Mouse (Mus musculus): ENCODE measurements at regions not wholly inside any gene's neighbourhood (a gene's known extent, or its start where the extent isn't known, plus 50 kb on each side); places are given as distances from the start of the nearest gene placed in this dataset.

GRCm38 (mm10) chr3:148465456-148465855 is 524.9 kb downstream of the Adgrl2 start:
- 89% methylated on average over 3 of the region's 3 CpGs for WGBS
- no peak for ATAC-seq (ENCODE audit: low FRiP score, low read depth)

GRCm38 (mm10) chr3:148462791-148463190 is 527.6 kb downstream of the Adgrl2 start:
- Histone ChIP-seq H3K4me1 (no peaks in the 10 kb centered on the region), H3K9me3 (no peaks in the 10 kb centered on the region), H3K27ac (no peak overlapping the region), H3K4me2 (replicated peaks) (no peak overlapping the region), H3K27me3 (replicated peaks) (no peaks in the 10 kb centered on the region), H3K36me3 (no peaks in the 10 kb centered on the region), H3K9ac (no peak overlapping the region), H3K4me3 (no peak overlapping the region)
- no peak for ATAC-seq (ENCODE audit: low FRiP score, low read depth)
- WGBS = 83% methylated on average over 10 of the region's 10 CpGs

More at GRCm38 (mm10) chr3:148465456-148465855, 524.9 kb downstream of the Adgrl2 start:
- Histone ChIP-seq H3K27me3 (replicated peaks) (no peaks in the 10 kb centered on the region), H3K9me3 (no peaks in the 10 kb centered on the region), H3K4me2 (replicated peaks) (no peak overlapping the region), H3K36me3 (no peaks in the 10 kb centered on the region), H3K4me3 (no peak overlapping the region), H3K27ac (no peak overlapping the region), H3K9ac (no peak overlapping the region), H3K4me1 (no peaks in the 10 kb centered on the region)

- Histone ChIP-seq H3K27me3 (replicated peaks) (no peaks in the 10 kb centered on the region), H3K9ac (no peak overlapping the region), H3K36me3 (no peaks in the 10 kb centered on the region), H3K4me3 (no peak overlapping the region), H3K27ac (no peak overlapping the region), H3K9me3 (no peaks in the 10 kb centered on the region), H3K4me2 (replicated peaks) (no peak overlapping the region), H3K4me1 (no peaks in the 10 kb centered on the region)
- ATAC-seq (ENCODE audit: low FRiP score, low read depth) = no peak
- 75% methylated on average over 3 of the region's 3 CpGs for WGBS
Observed at GRCm38 (mm10) chr3:148448888-148449287, 541.5 kb downstream of the Adgrl2 start.

GRCm38 (mm10) chr3:148448465-148448864 is 541.9 kb downstream of the Adgrl2 start:
- Histone ChIP-seq H3K4me1 (no peaks in the 10 kb centered on the region), H3K9ac (no peak overlapping the region), H3K27ac (no peak overlapping the region), H3K36me3 (no peaks in the 10 kb centered on the region), H3K4me2 (replicated peaks) (no peak overlapping the region), H3K4me3 (no peak overlapping the region), H3K9me3 (no peaks in the 10 kb centered on the region), H3K27me3 (replicated peaks) (no peaks in the 10 kb centered on the region)
- WGBS = 28% methylated on average over 1 of the region's 1 CpGs
- no peak for ATAC-seq (ENCODE audit: low FRiP score, low read depth)

- no peak overlapping the region for H3K9ac ChIP-seq
- H3K4me1 ChIP-seq = no peaks in the 10 kb centered on the region
- H3K4me2 ChIP-seq (replicated peaks) = no peak overlapping the region
- no peak overlapping the region for H3K27ac ChIP-seq
- ATAC-seq (ENCODE audit: low FRiP score, low read depth) = no peak
- no peak overlapping the region for H3K4me3 ChIP-seq
- H3K36me3 ChIP-seq = no peaks in the 10 kb centered on the region
- WGBS = 47% methylated on average over 1 of the region's 1 CpGs
- H3K27me3 ChIP-seq (replicated peaks) = no peaks in the 10 kb centered on the region
- no peaks in the 10 kb centered on the region for H3K9me3 ChIP-seq
Observed at GRCm38 (mm10) chr3:148446845-148447244, 543.5 kb downstream of the Adgrl2 start.

GRCm38 (mm10) chr3:148443012-148443411 is 547.3 kb downstream of the Adgrl2 start:
- H3K36me3 ChIP-seq = no peaks in the 10 kb centered on the region
- no peaks in the 10 kb centered on the region for H3K4me1 ChIP-seq
- no peak overlapping the region for H3K9ac ChIP-seq
- no peak overlapping the region for H3K27ac ChIP-seq
- 85% methylated on average over 3 of the region's 3 CpGs for WGBS
- H3K27me3 ChIP-seq (replicated peaks) = no peaks in the 10 kb centered on the region
- H3K4me2 ChIP-seq (replicated peaks) = no peak overlapping the region
- H3K4me3 ChIP-seq = no peak overlapping the region
- ATAC-seq (ENCODE audit: low FRiP score, low read depth) = no peak
- no peaks in the 10 kb centered on the region for H3K9me3 ChIP-seq

- Histone ChIP-seq H3K9ac (no peak overlapping the region), H3K4me2 (replicated peaks) (no peak overlapping the region), H3K36me3 (no peaks in the 10 kb centered on the region), H3K4me1 (no peaks in the 10 kb centered on the region), H3K4me3 (no peak overlapping the region), H3K27ac (no peak overlapping the region), H3K27me3 (replicated peaks) (no peaks in the 10 kb centered on the region), H3K9me3 (no peaks in the 10 kb centered on the region)
- ATAC-seq (ENCODE audit: low FRiP score, low read depth) = no peak
- WGBS = 89% methylated on average over 4 of the region's 4 CpGs
Observed at GRCm38 (mm10) chr3:148434033-148434432, 556.3 kb downstream of the Adgrl2 start.

- Histone ChIP-seq H3K9me3 (no peaks in the 10 kb centered on the region), H3K4me2 (replicated peaks) (no peak overlapping the region), H3K4me1 (peaks cover 9% of the 10 kb centered on the region; the same call in 1 of the 2 replicates), H3K36me3 (no peaks in the 10 kb centered on the region), H3K27ac (no peak overlapping the region), H3K27me3 (replicated peaks) (peaks cover 4% of the 10 kb centered on the region; the same call in 1 of the 2 replicates), H3K9ac (no peak overlapping the region), H3K4me3 (no peak overlapping the region)
- ATAC-seq (ENCODE audit: low FRiP score, low read depth) = no peak
- 82% methylated on average over 10 of the region's 10 CpGs for WGBS
Observed at GRCm38 (mm10) chr3:148429012-148429865, 561.1 kb downstream of the Adgrl2 start.

GRCm38 (mm10) chr3:148424089-148424488 is 566.3 kb downstream of the Adgrl2 start:
- Histone ChIP-seq H3K9ac (no peak overlapping the region), H3K4me1 (peaks cover 9% of the 10 kb centered on the region; the same call in 1 of the 2 replicates), H3K9me3 (no peaks in the 10 kb centered on the region), H3K27ac (no peak overlapping the region), H3K4me2 (replicated peaks) (no peak overlapping the region), H3K27me3 (replicated peaks) (peaks cover 4% of the 10 kb centered on the region; the same call in 1 of the 2 replicates), H3K4me3 (no peak overlapping the region), H3K36me3 (no peaks in the 10 kb centered on the region)
- 79% methylated on average over 4 of the region's 4 CpGs for whole genome bisulfite sequencing
- ATAC-seq (ENCODE audit: low FRiP score, low read depth) = no peak

GRCm38 (mm10) chr3:148423383-148423782 is 567.0 kb downstream of the Adgrl2 start:
- Histone ChIP-seq H3K27ac (no peak overlapping the region), H3K4me1 (peaks cover 9% of the 10 kb centered on the region; the same call in 1 of the 2 replicates), H3K4me2 (replicated peaks) (no peak overlapping the region), H3K27me3 (replicated peaks) (peaks cover 4% of the 10 kb centered on the region; the same call in 1 of the 2 replicates), H3K9ac (no peak overlapping the region), H3K4me3 (no peak overlapping the region), H3K36me3 (no peaks in the 10 kb centered on the region), H3K9me3 (no peaks in the 10 kb centered on the region)
- no peak for ATAC-seq (ENCODE audit: low FRiP score, low read depth)
- 98% methylated on average over 1 of the region's 1 CpGs for WGBS

- H3K4me2 ChIP-seq (replicated peaks) = no peak overlapping the region
- ATAC-seq (ENCODE audit: low FRiP score, low read depth) = no peak
- no peaks in the 10 kb centered on the region for H3K9me3 ChIP-seq
- peaks cover 9% of the 10 kb centered on the region; the same call in 1 of the 2 replicates for H3K4me1 ChIP-seq
- H3K27me3 ChIP-seq (replicated peaks) = peaks cover 4% of the 10 kb centered on the region; the same call in 1 of the 2 replicates
- no peak overlapping the region for H3K4me3 ChIP-seq
- 70% methylated on average over 3 of the region's 3 CpGs for WGBS
- H3K9ac ChIP-seq = no peak overlapping the region
- H3K36me3 ChIP-seq = no peaks in the 10 kb centered on the region
- no peak overlapping the region for H3K27ac ChIP-seq
Observed at GRCm38 (mm10) chr3:148422720-148423119, 567.6 kb downstream of the Adgrl2 start.

- Histone ChIP-seq H3K4me3 (no peak overlapping the region), H3K27me3 (replicated peaks) (peaks cover 4% of the 10 kb centered on the region; the same call in 1 of the 2 replicates), H3K9me3 (no peaks in the 10 kb centered on the region), H3K36me3 (no peaks in the 10 kb centered on the region), H3K4me2 (replicated peaks) (no peak overlapping the region), H3K4me1 (peaks cover 9% of the 10 kb centered on the region; the same call in 1 of the 2 replicates), H3K27ac (no peak overlapping the region), H3K9ac (no peak overlapping the region)
- 76% methylated on average over 2 of the region's 2 CpGs for WGBS
- no peak for ATAC-seq (ENCODE audit: low FRiP score, low read depth)
Observed at GRCm38 (mm10) chr3:148422205-148422604, 568.1 kb downstream of the Adgrl2 start.
